Mouse (Mus musculus): ENCODE data around the gene Usp34. TPM values are rescaled to one million over a fixed set of nuclear protein-coding genes. Genes with fewer than 3 reads are reported as not detected.
"Not testable (repeated sequence)": the region's sequence is repeated elsewhere in the genome, so short reads cannot be mapped to it uniquely, and the experiment has no call there.

Usp34 gene
- polyA plus RNA-seq, 1 experiment from 2014 or later = 54.0 TPM

DNA sequence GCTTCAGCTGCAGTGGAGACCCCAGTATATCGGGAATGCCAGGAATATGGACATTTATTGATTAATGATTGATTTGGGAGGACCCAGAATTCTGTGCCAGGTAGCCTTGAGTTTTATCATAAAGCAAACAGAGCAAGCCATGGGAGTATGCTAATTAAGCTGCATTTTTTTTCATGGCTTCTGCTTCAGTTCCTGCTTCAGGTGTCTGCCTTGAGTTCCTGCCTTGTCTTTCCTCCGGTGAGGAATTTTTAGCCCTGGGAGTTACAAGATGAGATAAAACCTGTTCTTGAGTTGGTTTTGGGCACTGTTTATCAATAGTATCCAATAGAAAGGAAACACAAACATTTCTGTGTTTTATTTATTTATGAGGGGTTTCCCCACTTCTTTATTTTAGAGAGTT is 22.7 kb downstream of the Usp34 start:
- H3K27me3 ChIP-seq (ENCODE audit: control insufficient read depth, insufficient read depth, low read length) = no peaks in the 10 kb centered on the region
- no peaks in the 10 kb centered on the region for H3K9me3 ChIP-seq (ENCODE audit: control insufficient read depth, low read length)
- H3K9ac ChIP-seq (replicated peaks; ENCODE audit: low read depth, low read length) = no peak overlapping the region
- no peaks in the 10 kb centered on the region for H3K4me1 ChIP-seq (ENCODE audit: control insufficient read depth, insufficient read depth, low read length)
- no peak overlapping the region for H3K4me3 ChIP-seq (ENCODE audit: low read depth, low read length)
- WGBS = 97% methylated on average over 2 of the region's 2 CpGs
- H3K36me3 ChIP-seq (ENCODE audit: control insufficient read depth, insufficient read depth, low read length) = no peaks in the 10 kb centered on the region
- no peak overlapping the region for H3K4me2 ChIP-seq (ENCODE audit: low read depth, low read length)
- no peak for ATAC-seq (ENCODE audit: low read depth)
- no peak overlapping the region for H3K27ac ChIP-seq (ENCODE audit: low read depth, low read length)

- Histone ChIP-seq H3K4me3 (ENCODE audit: low read depth, low read length) (no peak overlapping the region), H3K36me3 (ENCODE audit: control insufficient read depth, insufficient read depth, low read length) (no peaks in the 10 kb centered on the region), H3K27ac (ENCODE audit: low read depth, low read length) (no peak overlapping the region), H3K27me3 (ENCODE audit: control insufficient read depth, insufficient read depth, low read length) (no peaks in the 10 kb centered on the region), H3K4me1 (ENCODE audit: control insufficient read depth, insufficient read depth, low read length) (no peaks in the 10 kb centered on the region), H3K9ac (replicated peaks; ENCODE audit: low read depth, low read length) (no peak overlapping the region), H3K4me2 (ENCODE audit: low read depth, low read length) (no peak overlapping the region), H3K9me3 (ENCODE audit: control insufficient read depth, low read length) (no peaks in the 10 kb centered on the region)
- WGBS = 87% methylated on average over 3 of the region's 3 CpGs
- no peak for ATAC-seq (ENCODE audit: low read depth)
Observed at GRCm38 (mm10) chr11:23332136-23332535, 25.4 kb downstream of the Usp34 start.

DNA sequence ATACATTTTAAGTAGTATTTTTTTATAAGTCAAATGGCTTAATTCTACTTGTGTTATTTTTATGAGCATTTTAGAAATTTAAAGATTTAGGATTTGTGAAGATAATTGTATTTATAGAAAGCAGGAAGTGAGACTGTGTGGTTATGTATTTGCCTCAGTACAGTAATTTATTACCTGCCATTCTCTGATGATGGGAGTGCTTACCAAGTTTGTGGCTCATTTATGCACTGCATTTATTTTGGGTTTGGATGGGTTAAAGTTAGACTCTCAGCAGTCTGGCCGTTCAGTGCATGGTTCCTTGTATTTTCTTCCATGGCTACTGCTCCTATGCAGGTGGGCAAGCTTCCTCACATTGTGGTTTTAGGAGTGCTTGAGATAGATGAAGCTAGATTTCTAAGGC is 28.5 kb downstream of the Usp34 start:
- Histone ChIP-seq H3K4me2 (ENCODE audit: low read depth, low read length) (no peak overlapping the region), H3K4me3 (ENCODE audit: low read depth, low read length) (no peak overlapping the region), H3K36me3 (ENCODE audit: control insufficient read depth, insufficient read depth, low read length) (no peaks in the 10 kb centered on the region), H3K27me3 (ENCODE audit: control insufficient read depth, insufficient read depth, low read length) (no peaks in the 10 kb centered on the region), H3K27ac (ENCODE audit: low read depth, low read length) (no peak overlapping the region), H3K4me1 (ENCODE audit: control insufficient read depth, insufficient read depth, low read length) (no peaks in the 10 kb centered on the region), H3K9me3 (ENCODE audit: control insufficient read depth, low read length) (no peaks in the 10 kb centered on the region), H3K9ac (replicated peaks; ENCODE audit: low read depth, low read length) (no peak overlapping the region)
- 77% methylated on average over 1 of the region's 1 CpGs for WGBS
- ATAC-seq (ENCODE audit: low read depth) = no peak

DNA sequence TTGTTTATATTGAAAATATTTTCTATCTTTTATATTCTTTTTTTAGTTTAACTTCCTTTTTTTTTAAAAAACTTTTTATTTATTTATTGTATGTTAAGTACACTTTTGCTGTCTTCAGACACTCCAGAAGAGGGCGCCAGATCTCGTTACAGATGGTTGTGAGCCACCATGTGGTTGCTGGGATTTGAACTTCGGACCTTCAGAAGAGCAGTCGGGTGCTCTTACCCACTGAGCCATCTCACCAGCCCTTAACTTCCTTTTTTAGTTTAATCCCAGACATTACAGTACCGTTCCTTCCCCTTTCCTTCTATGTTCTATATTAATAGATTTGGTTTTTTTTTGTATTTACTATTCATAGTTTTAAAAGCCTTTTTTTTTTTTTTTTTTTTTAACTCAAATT is 50.5 kb downstream of the Usp34 start:
- H3K4me3 ChIP-seq (ENCODE audit: low read depth, low read length); H3K9ac ChIP-seq (replicated peaks; ENCODE audit: low read depth, low read length); H3K9me3 ChIP-seq (ENCODE audit: control insufficient read depth, low read length); H3K4me1 ChIP-seq (ENCODE audit: control insufficient read depth, insufficient read depth, low read length); ATAC-seq (ENCODE audit: low read depth); H3K4me2 ChIP-seq (ENCODE audit: low read depth, low read length); H3K27me3 ChIP-seq (ENCODE audit: control insufficient read depth, insufficient read depth, low read length); H3K27ac ChIP-seq (ENCODE audit: low read depth, low read length); H3K36me3 ChIP-seq (ENCODE audit: control insufficient read depth, insufficient read depth, low read length): not testable (repeated sequence)
- WGBS = 76% methylated on average over 5 of the region's 5 CpGs

DNA sequence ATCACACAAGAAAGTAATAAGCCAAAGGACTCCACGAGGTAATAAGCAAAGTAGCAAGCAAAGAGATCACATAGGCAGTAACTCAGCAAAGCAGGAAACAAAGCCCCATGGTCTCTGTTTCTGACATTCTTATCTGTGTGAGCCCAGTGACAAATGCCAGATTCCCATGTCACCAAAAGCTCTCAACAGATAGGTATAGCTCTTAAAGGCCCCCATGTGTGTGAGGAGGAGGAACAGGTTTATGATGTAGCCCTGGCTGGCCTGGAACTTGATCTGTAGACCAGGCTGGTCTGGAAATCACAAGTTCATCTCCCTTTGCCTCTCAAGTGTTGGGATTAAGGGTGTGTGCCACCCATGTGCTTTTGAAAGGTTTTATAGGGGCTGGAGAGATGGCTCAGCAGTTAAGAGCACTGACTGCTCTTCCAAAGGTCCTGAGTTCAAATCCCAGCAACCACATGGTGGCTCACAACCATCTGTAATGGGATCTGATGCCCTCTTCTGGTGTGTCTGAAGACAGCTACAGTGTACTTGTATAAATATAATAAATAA is 53.1 kb downstream of the Usp34 start:
- not testable (repeated sequence) for H3K4me2 ChIP-seq (ENCODE audit: low read depth, low read length); H3K27me3 ChIP-seq (ENCODE audit: control insufficient read depth, insufficient read depth, low read length); H3K9ac ChIP-seq (replicated peaks; ENCODE audit: low read depth, low read length); H3K4me1 ChIP-seq (ENCODE audit: control insufficient read depth, insufficient read depth, low read length); H3K4me3 ChIP-seq (ENCODE audit: low read depth, low read length); H3K9me3 ChIP-seq (ENCODE audit: control insufficient read depth, low read length); ATAC-seq (ENCODE audit: low read depth); H3K27ac ChIP-seq (ENCODE audit: low read depth, low read length)
- peaks cover 14% of the 10 kb centered on the region; the same call in 1 of the 2 replicates for H3K36me3 ChIP-seq (ENCODE audit: control insufficient read depth, insufficient read depth, low read length)
- WGBS = 92% methylated on average over 1 of the region's 1 CpGs

GRCm38 (mm10) chr11:23362305-23362704 is 55.6 kb downstream of the Usp34 start:
- Histone ChIP-seq H3K9me3 (ENCODE audit: control insufficient read depth, low read length) (no peaks in the 10 kb centered on the region), H3K4me3 (ENCODE audit: low read depth, low read length) (no peak overlapping the region), H3K9ac (replicated peaks; ENCODE audit: low read depth, low read length) (no peak overlapping the region), H3K4me2 (ENCODE audit: low read depth, low read length) (no peak overlapping the region), H3K36me3 (ENCODE audit: control insufficient read depth, insufficient read depth, low read length) (peaks cover 14% of the 10 kb centered on the region; the same call in 1 of the 2 replicates), H3K4me1 (ENCODE audit: control insufficient read depth, insufficient read depth, low read length) (no peaks in the 10 kb centered on the region), H3K27ac (ENCODE audit: low read depth, low read length) (no peak overlapping the region), H3K27me3 (ENCODE audit: control insufficient read depth, insufficient read depth, low read length) (no peaks in the 10 kb centered on the region)
- ATAC-seq (ENCODE audit: low read depth) = no peak

GRCm38 (mm10) chr11:23364348-23364747 is 57.7 kb downstream of the Usp34 start:
- Histone ChIP-seq H3K27ac (ENCODE audit: low read depth, low read length) (no peak overlapping the region), H3K27me3 (ENCODE audit: control insufficient read depth, insufficient read depth, low read length) (no peaks in the 10 kb centered on the region), H3K4me3 (ENCODE audit: low read depth, low read length) (no peak overlapping the region), H3K36me3 (ENCODE audit: control insufficient read depth, insufficient read depth, low read length) (peaks cover 14% of the 10 kb centered on the region; the same call in 1 of the 2 replicates), H3K4me1 (ENCODE audit: control insufficient read depth, insufficient read depth, low read length) (no peaks in the 10 kb centered on the region), H3K9ac (replicated peaks; ENCODE audit: low read depth, low read length) (no peak overlapping the region), H3K4me2 (ENCODE audit: low read depth, low read length) (no peak overlapping the region), H3K9me3 (ENCODE audit: control insufficient read depth, low read length) (no peaks in the 10 kb centered on the region)
- no peak for ATAC-seq (ENCODE audit: low read depth)
- 91% methylated on average over 3 of the region's 3 CpGs for WGBS

GRCm38 (mm10) chr11:23372032-23372431 is 65.3 kb downstream of the Usp34 start:
- H3K27me3 ChIP-seq (ENCODE audit: control insufficient read depth, insufficient read depth, low read length) = no peaks in the 10 kb centered on the region
- H3K9ac ChIP-seq (replicated peaks; ENCODE audit: low read depth, low read length) = no peak overlapping the region
- 94% methylated on average over 4 of the region's 4 CpGs for WGBS
- ATAC-seq (ENCODE audit: low read depth) = no peak
- no peaks in the 10 kb centered on the region for H3K9me3 ChIP-seq (ENCODE audit: control insufficient read depth, low read length)
- no peak overlapping the region for H3K4me3 ChIP-seq (ENCODE audit: low read depth, low read length)
- peaks cover 17% of the 10 kb centered on the region for H3K36me3 ChIP-seq (ENCODE audit: control insufficient read depth, insufficient read depth, low read length)
- no peaks in the 10 kb centered on the region for H3K4me1 ChIP-seq (ENCODE audit: control insufficient read depth, insufficient read depth, low read length)
- H3K4me2 ChIP-seq (ENCODE audit: low read depth, low read length) = no peak overlapping the region
- H3K27ac ChIP-seq (ENCODE audit: low read depth, low read length) = no peak overlapping the region

- Histone ChIP-seq H3K4me2 (ENCODE audit: low read depth, low read length) (no peak overlapping the region), H3K36me3 (ENCODE audit: control insufficient read depth, insufficient read depth, low read length) (peaks cover 20% of the 10 kb centered on the region), H3K9ac (replicated peaks; ENCODE audit: low read depth, low read length) (no peak overlapping the region), H3K4me1 (ENCODE audit: control insufficient read depth, insufficient read depth, low read length) (no peaks in the 10 kb centered on the region), H3K9me3 (ENCODE audit: control insufficient read depth, low read length) (no peaks in the 10 kb centered on the region), H3K27ac (ENCODE audit: low read depth, low read length) (no peak overlapping the region), H3K27me3 (ENCODE audit: control insufficient read depth, insufficient read depth, low read length) (no peaks in the 10 kb centered on the region), H3K4me3 (ENCODE audit: low read depth, low read length) (no peak overlapping the region)
- no peak for ATAC-seq (ENCODE audit: low read depth)
Observed at GRCm38 (mm10) chr11:23372490-23372889, 65.8 kb downstream of the Usp34 start.
